Mouse (Mus musculus) ovary, postnatal 36 days (tissue): ENCODE measurements around the gene St6galnac4.
A peak's percentile ranks its signal among the peaks of the same experiment; 100 is the strongest.

ENCODE experiments used
- DNase-seq: peaks from one replicate; pipeline ENCODE4 v3.0.0; 2022; ENCODE audit warnings: low spot score, mixed read lengths

Gene St6galnac4

GRCm38 (mm10) chr2:32627266-32628043, 40.6 kb downstream of the St6galnac4 start:
- no peak for DNase-seq

- DNase-seq = no peak
Observed at GRCm38 (mm10) chr2:32628044-32628550, 41.2 kb downstream of the St6galnac4 start.

- DNase-seq = peak; percentile 65
Observed at GRCm38 (mm10) chr2:32628729-32629128, 41.8 kb downstream of the St6galnac4 start.

GRCm38 (mm10) chr2:32629276-32629976, 42.5 kb downstream of the St6galnac4 start:
- DNase-seq = peak; percentile 60

GRCm38 (mm10) chr2:32630036-32630435, 43.1 kb downstream of the St6galnac4 start:
- no peak for DNase-seq

- no peak for DNase-seq
Observed at GRCm38 (mm10) chr2:32631046-32631445, 44.2 kb downstream of the St6galnac4 start.

GRCm38 (mm10) chr2:32631737-32632394, 45.0 kb downstream of the St6galnac4 start:
- DNase-seq = peak; percentile 67

GRCm38 (mm10) chr2:32633660-32634059, 46.8 kb downstream of the St6galnac4 start:
- no peak for DNase-seq

- DNase-seq = no peak
Observed at GRCm38 (mm10) chr2:32634277-32635105, 47.6 kb downstream of the St6galnac4 start.

- no peak for DNase-seq
Observed at GRCm38 (mm10) chr2:32636617-32637016, 49.7 kb downstream of the St6galnac4 start.

- DNase-seq = no peak
Observed at GRCm38 (mm10) chr2:32637778-32638281, 50.9 kb downstream of the St6galnac4 start.

- DNase-seq = no peak
Observed at GRCm38 (mm10) chr2:32639632-32640031, 52.7 kb downstream of the St6galnac4 start.

GRCm38 (mm10) chr2:32640550-32641051, 53.7 kb downstream of the St6galnac4 start:
- DNase-seq = no peak

- DNase-seq = no peak
Observed at GRCm38 (mm10) chr2:32641810-32642209, 54.9 kb downstream of the St6galnac4 start.

GRCm38 (mm10) chr2:32642813-32643212, 55.9 kb downstream of the St6galnac4 start:
- DNase-seq = no peak

- no peak for DNase-seq
Observed at GRCm38 (mm10) chr2:32644083-32644482, 57.2 kb downstream of the St6galnac4 start.

- DNase-seq = no peak
Observed at GRCm38 (mm10) chr2:32644799-32645475, 58.0 kb downstream of the St6galnac4 start.

GRCm38 (mm10) chr2:32645647-32646046, 58.8 kb downstream of the St6galnac4 start:
- DNase-seq = no peak

- no peak for DNase-seq
Observed at GRCm38 (mm10) chr2:32646379-32647056, 59.6 kb downstream of the St6galnac4 start, which contains the start of gene Eng. Gene Eng, plus strand, starts transcription at chr2:32646595.

- DNase-seq = no peak
Observed at GRCm38 (mm10) chr2:32647366-32647765, 60.5 kb downstream of the St6galnac4 start.
